In genomic region chr5:144946032-144946431, GRCm38 (mm10) we compare ENCODE assay signal across 8 mouse cellular contexts. TPM values are rescaled to one million over a fixed set of nuclear protein-coding genes. Genes with fewer than 3 reads are reported as not detected.
A peak's percentile ranks its signal among the peaks of the same experiment; 100 is the strongest.
DNase-seq lines count a peak whose midpoint lies in the region; ATAC-seq lines count a peak whose summit lies in the region.

No protein-coding gene starts in this region.

- no peaks in the 10 kb centered on the region for H3K36me3 ChIP-seq in kidney, embryonic 15.5 days

- ATAC-seq in kidney, embryonic 15.5 days (replicated peaks; ENCODE audit: low FRiP score), result no peak

- WGBS in kidney, embryonic 15.5 days, result 83% methylated on average over 4 of the region's 4 CpGs

- no peak overlapping the region for H3K4me2 ChIP-seq in kidney, embryonic 15.5 days

- no peak overlapping the region for H3K4me3 ChIP-seq in kidney, embryonic 15.5 days (replicated peaks)

- no peaks in the 10 kb centered on the region for H3K27me3 ChIP-seq in kidney, embryonic 15.5 days

- intact Hi-C loops in left cerebral cortex, postnatal 36 days (cut with DNase I), result no loop called here

- no peak overlapping the region for H3K9ac ChIP-seq in kidney, embryonic 15.5 days

- no peaks in the 10 kb centered on the region for H3K9me3 ChIP-seq in kidney, embryonic 15.5 days (replicated peaks)

- H3K4me1 ChIP-seq in kidney, embryonic 15.5 days, result peaks cover 29% of the 10 kb centered on the region

- DNase-seq in left cerebral cortex, postnatal 36 days (ENCODE audit: low spot score in 2 of 2), result peak; percentile 43 to 56
- DNase-seq in left cerebral cortex, adult 11 months (ENCODE audit: low spot score), result no peak
- peak; percentile 65 for DNase-seq in adrenal gland, postnatal 25 days
- peak; percentile 68 to 76 for DNase-seq in cerebellum, postnatal 14 days
- DNase-seq in lung, postnatal 14 days, result peak; percentile 62
- no peak for DNase-seq in testis, postnatal 14 days (ENCODE audit: low spot score)
- no peak for DNase-seq in natural killer cell, adult 2 months (ENCODE audit: low spot score in 2 of 2)

- H3K27ac ChIP-seq in kidney, embryonic 15.5 days, result no peak overlapping the region

RNA-seq across cellular contexts. Expression of gene Smurf1, which starts 19.6 kb away (rescaled TPM):
- total RNA-seq in left cerebral cortex, postnatal 36 days (2021), result 10 to 100 TPM; 34.6 to 37.2 TPM
- total RNA-seq in adrenal gland, postnatal 25 days (2021), result 18.8 and 24.7 TPM in 2 replicates
- 14.0 and 15.4 TPM in 2 replicates for polyA plus RNA-seq in kidney, embryonic 15.5 days (2015; fragmentation: Nextera tagmentation; extraction: Ambion mirVana)

Comparison
In these comparisons a context has a peak if more than half of its experiments do, and no peak if none do; other contexts are left out.
1. DNase-seq: peak in left cerebral cortex, postnatal 36 days (2 of 2), adrenal gland, postnatal 25 days (single experiment), cerebellum, postnatal 14 days (2 of 2) and lung, postnatal 14 days (single experiment); none in left cerebral cortex, adult 11 months (single experiment), testis, postnatal 14 days (single experiment) and natural killer cell, adult 2 months (0 of 2).